Mouse (Mus musculus): ENCODE results near the gene Kcnh2. TPM values are rescaled to one million over a fixed set of nuclear protein-coding genes. Genes with fewer than 3 reads are reported as not detected.
"Not testable (repeated sequence)": the region's sequence is repeated elsewhere in the genome, so short reads cannot be mapped to it uniquely, and the experiment has no call there.

Gene Kcnh2
- 10 to 100 TPM; 17.7 to 47.2 (median 36.0) TPM for total RNA-seq (2022)

GRCm38 (mm10) chr5:24351278-24351677, at the start of gene Kcnh2:
Gene Kcnh2 (minus strand): TSS chr5:24351604.
- DNase-seq: no peak

- DNase-seq: no peak
Observed at GRCm38 (mm10) chr5:24400362-24400761, 49.0 kb upstream of the Kcnh2 start.

- DNase-seq: no peak
Observed at GRCm38 (mm10) chr5:24399686-24400085, 48.3 kb upstream of the Kcnh2 start.

- not testable (repeated sequence) for DNase-seq
Observed at GRCm38 (mm10) chr5:24396254-24396653, 44.9 kb upstream of the Kcnh2 start.

- DNase-seq: peak; percentile 95
Observed at GRCm38 (mm10) chr5:24394165-24394894, 42.9 kb upstream of the Kcnh2 start.

GRCm38 (mm10) chr5:24393392-24393997, 42.1 kb upstream of the Kcnh2 start, which contains the start of gene Abcb8:
Gene Abcb8 (plus strand): TSS chr5:24393663.
- DNase-seq: peak; percentile 78

GRCm38 (mm10) chr5:24392724-24393123, 41.3 kb upstream of the Kcnh2 start:
- DNase-seq: peak; percentile 42

GRCm38 (mm10) chr5:24391864-24392263, 40.5 kb upstream of the Kcnh2 start, which contains the start of gene Atg9b:
Gene Atg9b (minus strand): TSS chr5:24392143.
- no peak for DNase-seq

- no peak for DNase-seq
Observed at GRCm38 (mm10) chr5:24389658-24390020, 38.2 kb upstream of the Kcnh2 start.

- DNase-seq: no peak
Observed at GRCm38 (mm10) chr5:24389011-24389657, 37.7 kb upstream of the Kcnh2 start.

- DNase-seq: no peak
Observed at GRCm38 (mm10) chr5:24388246-24388915, 37.0 kb upstream of the Kcnh2 start.

GRCm38 (mm10) chr5:24387264-24388241, 36.1 kb upstream of the Kcnh2 start:
- peak; percentile 37 for DNase-seq

GRCm38 (mm10) chr5:24385887-24386550, 34.6 kb upstream of the Kcnh2 start:
- no peak for DNase-seq

GRCm38 (mm10) chr5:24385374-24385773, 34.0 kb upstream of the Kcnh2 start:
- DNase-seq: no peak

- DNase-seq: no peak
Observed at GRCm38 (mm10) chr5:24384407-24384806, 33.0 kb upstream of the Kcnh2 start.

- DNase-seq: peak; percentile 94
Observed at GRCm38 (mm10) chr5:24383026-24383859, 31.8 kb upstream of the Kcnh2 start.

GRCm38 (mm10) chr5:24381988-24382387, 30.6 kb upstream of the Kcnh2 start:
- no peak for DNase-seq

GRCm38 (mm10) chr5:24381486-24381885, 30.1 kb upstream of the Kcnh2 start:
- DNase-seq: no peak

GRCm38 (mm10) chr5:24380499-24380898, 29.1 kb upstream of the Kcnh2 start:
- DNase-seq: no peak

GRCm38 (mm10) chr5:24379501-24379900, 28.1 kb upstream of the Kcnh2 start:
- no peak for DNase-seq
